Mouse (Mus musculus) erythroblast, embryonic 14.5 days (primary cell): ENCODE data around the gene Helz.

Experiments
- GATA1 ChIP-seq: IDR thresholded peaks from 2 replicates; pipeline ENCODE4 v1.6.1; 2012; ENCODE audit warnings: low read length, inconsistent platforms, mixed read lengths
- TAL1 ChIP-seq: IDR thresholded peaks from 3 replicates; pipeline ENCODE4 v1.6.1; 2012; ENCODE audit warnings: low read length, inconsistent platforms, mixed read lengths

DNA sequence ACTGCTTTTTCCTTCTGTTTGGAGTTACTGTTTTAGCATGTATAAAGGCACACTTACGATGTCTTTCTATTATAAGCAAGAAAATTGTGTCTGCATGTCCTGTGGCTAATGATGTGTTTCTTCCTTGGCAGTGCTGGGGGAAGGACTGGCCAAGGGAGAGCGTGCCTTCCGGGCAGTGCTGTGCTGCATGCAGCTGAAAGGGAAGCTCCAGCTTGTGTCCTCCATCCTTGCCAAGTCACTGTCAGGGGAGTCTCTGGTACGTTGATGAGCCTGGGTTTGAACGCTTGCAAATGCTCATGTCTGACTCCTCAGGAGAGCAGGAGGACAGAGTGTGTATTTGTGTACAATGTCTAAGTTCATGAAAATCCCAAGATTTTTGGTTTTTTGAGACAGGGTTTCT, 44.8 kb downstream of the Helz start:
- no peak for TF ChIP-seq TAL1
- no peak for TF ChIP-seq GATA1
